Mouse (Mus musculus) heart, embryonic 14.5 days (tissue): Measurements from ENCODE around the gene Sbpl. TPM values are rescaled to one million over a fixed set of nuclear protein-coding genes. Genes with fewer than 3 reads are reported as not detected.

Source experiments
- ATAC-seq: fragments of 200-750 bp; cut with Nextera tagmentation; 2 replicates; pipeline ENCODE4 v1.8.0; 2017; ENCODE audit warnings: low read depth, moderate TSS enrichment; ENCODE audit not compliant: insufficient number of reproducible peaks, insufficient read depth, low FRiP score
- H3K27ac ChIP-seq, 2 experiments: fragments of 200-500 bp in 1 of 2; fragments of 300-500 bp in 1 of 2; sonication (generic) in 1 of 2; replicated peaks in 1 of 2; 2 replicates each; pipeline ENCODE4 v1.5.1; 2012 to 2014; ENCODE audit warnings: low read depth in 2 of 2, low read length in 2 of 2, control low read depth in 1 of 2, mild to moderate bottlenecking in 1 of 2, mixed read lengths in 1 of 2; ENCODE audit not compliant: control insufficient read depth in 1 of 2, insufficient read depth in 1 of 2
- H3K27me3 ChIP-seq: fragments of 300-500 bp; sonication (generic); 2 replicates; pipeline ENCODE4 v1.6.1; 2014; ENCODE audit warnings: mild to moderate bottlenecking, low read length, control low read depth; ENCODE audit not compliant: control insufficient read depth, insufficient read depth
- H3K36me3 ChIP-seq: fragments of 300-500 bp; sonication (generic); 2 replicates; pipeline ENCODE4 v1.6.1; 2014; ENCODE audit warnings: mild to moderate bottlenecking, control low read depth, low read length, mixed read lengths; ENCODE audit not compliant: control insufficient read depth, insufficient read depth
- H3K4me1 ChIP-seq, 2 experiments: fragments of 200-500 bp in 1 of 2; fragments of 300-500 bp in 1 of 2; sonication (generic) in 1 of 2; 2 replicates each; pipeline ENCODE4 v1.6.1; 2012 to 2014; ENCODE audit warnings: low read length in 2 of 2, control low read depth in 1 of 2, mixed read lengths in 1 of 2; ENCODE audit not compliant: control insufficient read depth in 2 of 2, insufficient read depth in 2 of 2
- H3K4me2 ChIP-seq: fragments of 300-500 bp; sonication (generic); 2 replicates; pipeline ENCODE4 v1.6.1; 2014; ENCODE audit warnings: mild to moderate bottlenecking, low read length
- H3K4me3 ChIP-seq, 2 experiments: fragments of 200-500 bp in 1 of 2; fragments of 300-500 bp in 1 of 2; sonication (generic) in 1 of 2; 2 replicates each; pipeline ENCODE4 v1.5.1; 2012 to 2014; ENCODE audit warnings: low read length in 2 of 2, mild to moderate bottlenecking in 2 of 2, control low read depth in 1 of 2, low read depth in 1 of 2, moderate library complexity in 1 of 2; ENCODE audit not compliant: control insufficient read depth in 1 of 2, insufficient read depth in 1 of 2
- H3K9ac ChIP-seq: fragments of 300-500 bp; sonication (generic); 2 replicates; pipeline ENCODE4 v1.6.1; 2014; ENCODE audit warnings: mild to moderate bottlenecking, low read length
- H3K9me3 ChIP-seq: fragments of 300-500 bp; sonication (generic); 2 replicates; pipeline ENCODE4 v1.6.1; 2016; ENCODE audit warnings: low read length, control low read depth; ENCODE audit not compliant: control insufficient read depth
- WGBS: fragments of 180-500 bp; shearing (Covaris S2); extraction: QIAGEN DNeasy Blood & Tissue Kit; methylation state at CpG from one replicate; pipeline ENCODE4 v1.1.7; 2014; 5-methylcytosine and 5-hydroxymethylcytosine counted together
- polyA plus RNA-seq: library from polyadenylated mRNA; unstranded; fragments of >200 nt; fragmentation: Nextera tagmentation; extraction: Ambion mirVana; gene quantifications from 2 replicates; pipeline ENCODE4 v1.2.1, GENCODE M21; 2014

Sbpl gene
- polyA plus RNA-seq, 1 experiment from 2014 or later, result not detected

DNA sequence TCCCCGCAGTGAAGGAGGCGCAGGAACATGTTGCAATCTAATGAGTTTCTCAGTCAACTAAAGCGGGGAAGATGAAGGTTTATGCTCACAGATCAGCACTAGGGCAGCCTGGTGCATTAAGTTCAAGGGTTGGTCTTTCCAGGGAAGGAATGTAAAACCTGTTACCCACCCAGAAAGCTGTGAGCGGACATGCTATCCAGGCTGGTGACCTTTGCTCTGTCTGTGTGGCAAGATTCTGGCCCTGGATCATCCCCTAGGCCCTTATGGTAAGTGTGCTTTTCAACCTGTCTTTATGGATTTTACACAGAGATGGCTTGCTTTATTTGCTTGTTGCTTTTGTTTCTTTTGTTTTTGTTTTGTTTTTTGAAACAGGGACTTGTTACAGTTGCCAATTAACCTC lies 21.6 kb upstream of the Sbpl start:
- Histone ChIP-seq H3K4me2 (no peak overlapping the region), H3K36me3 (no peaks in the 10 kb centered on the region), H3K9ac (no peak overlapping the region), H3K9me3 (no peaks in the 10 kb centered on the region), H3K27me3 (no peaks in the 10 kb centered on the region), H3K27ac (no peak overlapping the region), H3K4me3 (no peak overlapping the region), H3K4me1 (peaks cover 0 to 3% of the 10 kb centered on the region in 2 experiments; a peak in 1 of 4 replicates)
- WGBS, result 86% methylated on average over 4 of the region's 4 CpGs
- no peak for ATAC-seq

DNA sequence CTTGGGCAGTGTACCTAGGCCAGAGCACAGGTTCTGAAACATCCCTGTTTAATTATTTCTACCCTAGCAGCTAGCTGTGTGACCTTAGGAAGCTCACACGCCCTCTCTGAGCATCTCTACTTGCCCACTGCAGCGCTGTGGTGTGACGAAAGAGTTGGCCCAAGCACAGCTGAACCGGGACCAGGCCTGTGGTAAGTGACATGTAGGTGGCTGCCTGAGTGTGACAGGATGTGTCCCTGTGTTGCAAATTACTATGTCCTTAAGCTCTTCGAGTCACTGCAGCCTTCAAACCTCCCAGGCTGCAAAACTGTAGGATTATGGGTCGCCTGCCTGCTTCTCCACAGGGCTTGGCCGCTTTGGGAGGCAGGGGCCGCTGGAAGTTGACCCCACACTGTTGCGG lies 16.2 kb upstream of the Sbpl start:
- H3K4me3 ChIP-seq, result no peak overlapping the region
- no peaks in the 10 kb centered on the region for H3K27me3 ChIP-seq
- ATAC-seq, result no peak
- H3K4me1 ChIP-seq, result no peaks in the 10 kb centered on the region
- 78% methylated on average over 9 of the region's 9 CpGs for WGBS
- H3K9ac ChIP-seq, result no peak overlapping the region
- H3K27ac ChIP-seq, result no peak overlapping the region
- H3K9me3 ChIP-seq, result no peaks in the 10 kb centered on the region
- H3K36me3 ChIP-seq, result no peaks in the 10 kb centered on the region
- H3K4me2 ChIP-seq, result no peak overlapping the region

- H3K4me2 ChIP-seq, result no peak overlapping the region
- H3K27me3 ChIP-seq, result no peaks in the 10 kb centered on the region
- H3K36me3 ChIP-seq, result no peaks in the 10 kb centered on the region
- H3K27ac ChIP-seq, result no peak overlapping the region
- H3K4me3 ChIP-seq, result no peak overlapping the region
- no peak overlapping the region for H3K9ac ChIP-seq
- no peaks in the 10 kb centered on the region for H3K4me1 ChIP-seq
- ATAC-seq, result no peak
- 3% methylated on average over 1 of the region's 1 CpGs for WGBS
- H3K9me3 ChIP-seq, result no peaks in the 10 kb centered on the region
These were observed 14.2 kb upstream of the Sbpl start for GRCm38 (mm10) chr17:23969231-23969630.

- H3K36me3 ChIP-seq, result no peaks in the 10 kb centered on the region
- WGBS, result 42% methylated on average over 2 of the region's 2 CpGs
These were observed 13.7 kb upstream of the Sbpl start for GRCm38 (mm10) chr17:23968780-23969179.

DNA sequence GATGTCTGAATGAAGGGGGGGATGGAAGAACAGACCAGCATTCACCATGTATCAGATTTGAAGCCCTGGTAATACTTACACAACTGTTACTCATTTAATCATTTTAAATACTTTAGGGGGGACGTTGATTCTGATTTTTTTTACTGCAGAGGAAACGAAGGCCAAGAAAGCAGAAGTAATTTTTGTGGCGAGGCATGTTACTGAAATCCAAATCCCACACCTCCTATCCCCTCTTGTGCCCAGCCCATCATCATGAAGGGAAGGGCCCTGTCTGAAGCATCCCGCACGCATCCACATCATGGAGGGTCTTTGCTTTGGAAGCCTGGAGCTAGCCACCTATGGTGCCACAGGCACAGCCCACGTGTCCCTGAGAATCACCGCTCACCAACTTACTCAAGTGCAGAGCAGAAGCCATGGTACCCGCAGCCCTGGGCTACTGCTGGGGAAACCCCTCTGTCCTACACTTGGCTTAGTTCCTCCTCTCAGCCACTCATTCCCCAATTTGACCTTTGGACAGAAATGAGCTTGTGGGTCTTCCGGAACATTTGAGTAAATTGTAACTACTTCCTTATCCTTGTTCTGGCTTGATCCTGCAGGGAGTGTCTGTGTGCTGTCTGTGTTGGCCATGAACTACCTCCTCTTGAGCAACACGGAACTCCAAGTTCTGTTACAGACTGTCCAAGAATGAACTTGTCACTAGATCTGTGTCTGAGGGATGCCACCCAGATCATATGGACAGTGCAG lies 11.8 kb upstream of the Sbpl start:
- Histone ChIP-seq H3K4me2 (no peak overlapping the region), H3K27me3 (no peaks in the 10 kb centered on the region), H3K4me1 (no peaks in the 10 kb centered on the region), H3K27ac (no peak overlapping the region), H3K9ac (no peak overlapping the region), H3K4me3 (no peak overlapping the region), H3K36me3 (no peaks in the 10 kb centered on the region), H3K9me3 (no peaks in the 10 kb centered on the region)
- ATAC-seq, result no peak
- WGBS, result 87% methylated on average over 10 of the region's 10 CpGs

More at GRCm38 (mm10) chr17:23968780-23969179, 13.7 kb upstream of the Sbpl start:
- Histone ChIP-seq H3K9ac (no peak overlapping the region), H3K27me3 (no peaks in the 10 kb centered on the region), H3K4me3 (no peak overlapping the region), H3K27ac (no peak overlapping the region), H3K4me1 (no peaks in the 10 kb centered on the region), H3K4me2 (no peak overlapping the region), H3K9me3 (no peaks in the 10 kb centered on the region)
- ATAC-seq, result no peak

DNA sequence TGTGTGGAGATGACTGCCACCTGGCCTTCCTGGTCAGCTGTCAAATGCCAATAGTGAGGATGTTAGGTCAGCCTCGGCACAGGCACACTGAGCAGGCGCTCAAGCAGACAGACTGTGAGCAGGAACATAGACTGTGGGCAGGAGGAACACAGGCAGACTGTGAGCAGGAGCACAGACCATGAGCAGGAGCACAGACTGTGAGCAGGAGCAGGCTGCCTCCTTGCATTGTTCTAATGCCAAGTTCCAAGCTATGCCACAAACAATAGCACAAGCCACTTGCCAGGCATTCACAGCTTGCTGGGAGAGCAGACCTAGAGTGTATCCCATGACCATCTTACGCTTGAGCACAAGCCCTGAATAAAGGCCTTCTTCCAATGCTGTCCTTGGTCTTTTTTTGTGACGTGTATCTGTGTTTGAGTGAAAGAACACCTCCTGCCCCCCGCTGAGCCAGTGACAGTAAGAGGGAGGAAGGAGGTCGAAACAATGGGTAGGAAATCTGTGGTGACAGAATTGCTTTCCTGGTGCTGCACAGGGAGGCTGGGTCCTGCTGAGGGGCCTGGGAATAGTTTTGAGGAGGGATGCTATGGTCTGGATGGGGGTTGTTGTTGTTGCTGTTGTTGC lies 10.8 kb upstream of the Sbpl start:
- H3K27ac ChIP-seq, result no peak overlapping the region
- ATAC-seq, result no peak
- no peak overlapping the region for H3K4me3 ChIP-seq
- H3K27me3 ChIP-seq, result no peaks in the 10 kb centered on the region
- WGBS, result 38% methylated on average over 6 of the region's 6 CpGs
- no peaks in the 10 kb centered on the region for H3K36me3 ChIP-seq
- no peaks in the 10 kb centered on the region for H3K9me3 ChIP-seq
- no peaks in the 10 kb centered on the region for H3K4me1 ChIP-seq
- H3K4me2 ChIP-seq, result no peak overlapping the region
- H3K9ac ChIP-seq, result no peak overlapping the region

DNA sequence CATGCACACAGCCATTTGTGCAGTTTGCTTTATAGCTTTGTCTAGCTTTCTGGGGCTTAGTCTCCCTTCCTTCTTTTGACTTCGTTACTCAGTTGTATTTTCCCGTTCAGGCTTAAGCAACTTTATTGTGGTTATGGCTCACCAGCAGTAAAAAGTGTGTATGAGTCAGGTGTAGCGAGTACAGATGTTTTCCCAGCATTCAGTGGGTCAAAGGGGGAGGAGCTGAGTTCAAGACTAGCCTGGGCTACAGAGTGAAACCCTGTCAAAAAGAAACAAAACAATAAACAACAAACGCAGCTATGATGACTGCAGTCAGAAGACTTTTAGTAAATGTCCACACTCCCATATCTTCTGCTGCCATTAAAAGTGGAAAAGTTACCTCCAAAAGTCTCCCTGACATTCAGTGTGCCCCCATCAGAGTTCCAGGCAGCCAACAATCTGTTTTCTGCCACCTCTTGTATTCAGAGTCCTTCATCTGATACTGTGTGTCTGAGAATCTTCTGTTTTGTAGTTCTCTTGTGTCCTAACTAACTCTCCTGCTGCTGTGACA lies 6.6 kb upstream of the Sbpl start:
- H3K9me3 ChIP-seq, result no peaks in the 10 kb centered on the region
- no peaks in the 10 kb centered on the region for H3K36me3 ChIP-seq
- H3K9ac ChIP-seq, result no peak overlapping the region
- no peak overlapping the region for H3K4me3 ChIP-seq
- WGBS, result 78% methylated on average over 4 of the region's 4 CpGs
- no peaks in the 10 kb centered on the region for H3K27me3 ChIP-seq
- H3K4me2 ChIP-seq, result no peak overlapping the region
- no peak for ATAC-seq
- H3K4me1 ChIP-seq, result no peaks in the 10 kb centered on the region
- H3K27ac ChIP-seq, result no peak overlapping the region
